Mouse (Mus musculus): ENCODE data around the gene Ranbp9.

Gene Ranbp9

GRCm38 (mm10) chr13:43364985-43365824 is 115.9 kb downstream of the Ranbp9 start, which contains the start of gene Sirt5:
TSS of gene Sirt5 (plus strand) at chr13:43365496.
- WGBS = 14% methylated on average over 42 of the region's 42 CpGs

GRCm38 (mm10) chr13:43362353-43362752 is 118.7 kb downstream of the Ranbp9 start:
- 83% methylated on average over 9 of the region's 9 CpGs for WGBS

GRCm38 (mm10) chr13:43360534-43360933 is 120.5 kb downstream of the Ranbp9 start:
- 77% methylated on average over 6 of the region's 6 CpGs for WGBS

GRCm38 (mm10) chr13:43356346-43357125 is 124.5 kb downstream of the Ranbp9 start:
- WGBS = 91% methylated on average over 14 of the region's 14 CpGs

DNA sequence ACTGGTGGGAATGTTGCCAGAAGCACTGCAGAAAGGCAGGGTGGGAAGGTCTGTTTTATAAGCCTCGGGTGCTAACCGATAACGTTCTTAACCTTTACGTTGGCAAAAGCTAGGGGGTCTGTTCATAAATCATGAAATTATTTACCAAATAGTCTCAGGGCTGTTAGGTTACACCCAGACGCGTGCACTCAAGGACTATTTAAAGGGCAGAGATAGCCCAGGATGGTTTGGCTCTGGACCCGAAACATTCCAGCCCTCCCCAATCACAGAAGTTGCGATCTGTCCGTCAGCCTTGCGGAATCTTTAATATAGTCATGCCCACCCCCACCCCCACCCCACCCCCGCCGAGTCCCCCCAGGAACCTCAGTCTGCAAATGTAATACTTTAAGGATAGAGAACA is 126.7 kb downstream of the Ranbp9 start:
- 91% methylated on average over 12 of the region's 12 CpGs for WGBS

DNA sequence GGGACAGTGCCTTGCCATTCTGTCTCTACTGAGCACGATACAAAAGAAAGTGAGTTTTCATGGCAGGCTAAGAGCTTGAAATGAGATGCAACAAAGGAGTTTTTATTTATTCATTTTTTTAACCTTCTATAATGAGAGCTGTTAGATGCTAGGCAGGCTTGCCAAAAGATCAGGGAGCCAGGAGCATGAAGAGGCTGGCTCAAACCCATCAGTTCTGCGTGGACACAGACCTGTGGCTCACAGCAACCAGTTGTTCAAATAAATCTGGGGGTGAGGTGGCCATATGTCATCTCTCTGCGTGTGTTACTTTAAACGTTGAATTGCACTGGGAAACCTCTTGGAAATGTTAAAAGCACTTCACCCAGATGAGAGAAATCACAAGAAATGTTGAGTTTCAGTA is 127.7 kb downstream of the Ranbp9 start:
- 36% methylated on average over 4 of the region's 4 CpGs for WGBS
